Comparison of ENCODE assay signal across 21 mouse cellular contexts in genomic region chr13:8248016-8248667, GRCm38 (mm10). TPM values are rescaled to one million over a fixed set of nuclear protein-coding genes. Genes with fewer than 3 reads are reported as not detected.
A peak's percentile ranks its signal among the peaks of the same experiment; 100 is the strongest.
DNase-seq lines count a peak whose midpoint lies in the region; ATAC-seq lines count a peak whose summit lies in the region.
"Had no signal": no experiment of that assay in that cellular context is flagged by ENCODE, and none has a peak within 500 bp of the region (broad histone marks: within the 10 kb centered on the region; RNA-seq: fewer than 3 reads in every experiment).

No protein-coding gene starts in this region.

- peak; percentile 78 for ATAC-seq in neural tube, embryonic 12.5 days (ENCODE audit: low FRiP score, low read depth)
- ATAC-seq in neural tube, embryonic 15.5 days (ENCODE audit: low FRiP score) = no peak
- 0 out of 2 replicates have a peak, but pooled peaks have one; percentile 24 for ATAC-seq in hindbrain, embryonic 16.5 days
- peak; percentile 54; the same call in 1 of the 2 replicates for ATAC-seq in neural tube, embryonic 14.5 days (ENCODE audit: low read depth)
- ATAC-seq: activated CD4-positive, CD25-positive, alpha-beta regulatory T cell, adult 4 months; forebrain, embryonic 15.5 days; intestine, embryonic 16.5 days had no signal

- DNase-seq in embryo, embryonic 9.5 days (ENCODE audit: extremely low spot score) = peak; percentile 3
- DNase-seq in Muller cell, postnatal 12 days (ENCODE audit: inconsistent ontology term) = no peak
- no peak for DNase-seq in lung, postnatal 14 days
- no peak for DNase-seq in embryonic facial prominence, embryonic 10.5 days (ENCODE audit: low spot score)
- DNase-seq: adrenal gland, postnatal 25 days; cerebellum, adult 2 months; cerebellum, postnatal 14 days; gastrocnemius, postnatal 36 days; heart, adult 11 months; heart, postnatal 4 days had no signal

- no peak overlapping the region for H3K27ac ChIP-seq in neural tube, embryonic 12.5 days
- H3K27ac ChIP-seq in neural tube, embryonic 15.5 days (replicated peaks) = no peak overlapping the region
- no peak overlapping the region for H3K27ac ChIP-seq in hindbrain, embryonic 16.5 days (ENCODE audit: low read depth, low read length)
- no peak overlapping the region for H3K27ac ChIP-seq in neural tube, embryonic 14.5 days (ENCODE audit: low read depth, low read length)
- no peak overlapping the region for H3K27ac ChIP-seq in embryonic facial prominence, embryonic 10.5 days (replicated peaks)
- H3K27ac ChIP-seq: embryonic facial prominence, embryonic 12.5 days; forebrain, embryonic 15.5 days; heart, embryonic 13.5 days had no signal

- H3K9me3 ChIP-seq in neural tube, embryonic 12.5 days = no peaks in the 10 kb centered on the region
- no peaks in the 10 kb centered on the region for H3K9me3 ChIP-seq in neural tube, embryonic 15.5 days (replicated peaks)
- H3K9me3 ChIP-seq in hindbrain, embryonic 16.5 days (ENCODE audit: control insufficient read depth, low read length) = no peaks in the 10 kb centered on the region
- H3K9me3 ChIP-seq in neural tube, embryonic 14.5 days (ENCODE audit: control insufficient read depth, low read length) = no peaks in the 10 kb centered on the region
- H3K9me3 ChIP-seq in embryonic facial prominence, embryonic 10.5 days = no peaks in the 10 kb centered on the region
- H3K9me3 ChIP-seq: embryonic facial prominence, embryonic 12.5 days; forebrain, embryonic 15.5 days; G1E; heart, embryonic 13.5 days had no signal

- WGBS in neural tube, embryonic 12.5 days = 34% methylated on average over 5 of the region's 5 CpGs
- WGBS in neural tube, embryonic 15.5 days = 22% methylated on average over 5 of the region's 5 CpGs
- WGBS in hindbrain, embryonic 16.5 days = 40% methylated on average over 5 of the region's 5 CpGs
- 24% methylated on average over 5 of the region's 5 CpGs for WGBS in neural tube, embryonic 14.5 days
- WGBS in embryonic facial prominence, embryonic 10.5 days = 83% methylated on average over 5 of the region's 5 CpGs

- H3K9ac ChIP-seq in neural tube, embryonic 12.5 days = no peak overlapping the region
- H3K9ac ChIP-seq in neural tube, embryonic 15.5 days (replicated peaks) = no peak overlapping the region
- H3K9ac ChIP-seq in hindbrain, embryonic 16.5 days (ENCODE audit: low read depth, low read length) = no peak overlapping the region
- no peak overlapping the region for H3K9ac ChIP-seq in neural tube, embryonic 14.5 days (replicated peaks; ENCODE audit: low read depth, low read length)
- H3K9ac ChIP-seq: embryonic facial prominence, embryonic 12.5 days; forebrain, embryonic 15.5 days; heart, embryonic 13.5 days had no signal

- H3K4me1 ChIP-seq in neural tube, embryonic 12.5 days = no peaks in the 10 kb centered on the region
- H3K4me1 ChIP-seq in neural tube, embryonic 15.5 days = no peaks in the 10 kb centered on the region
- H3K4me1 ChIP-seq in hindbrain, embryonic 16.5 days (ENCODE audit: control insufficient read depth, insufficient read depth, low read depth, low read length) = no peaks in the 10 kb centered on the region; the same call in 1 of the 2 replicates
- H3K4me1 ChIP-seq in neural tube, embryonic 14.5 days (ENCODE audit: control insufficient read depth, insufficient read depth, low read length) = no peaks in the 10 kb centered on the region
- H3K4me1 ChIP-seq in embryonic facial prominence, embryonic 10.5 days = no peaks in the 10 kb centered on the region
- H3K4me1 ChIP-seq: forebrain, embryonic 15.5 days; heart, embryonic 13.5 days had no signal

- H3K4me2 ChIP-seq in neural tube, embryonic 12.5 days (replicated peaks) = no peak overlapping the region
- no peak overlapping the region for H3K4me2 ChIP-seq in neural tube, embryonic 15.5 days
- no peak overlapping the region for H3K4me2 ChIP-seq in hindbrain, embryonic 16.5 days (ENCODE audit: low read length)
- no peak overlapping the region for H3K4me2 ChIP-seq in neural tube, embryonic 14.5 days (ENCODE audit: low read depth, low read length)
- H3K4me2 ChIP-seq: embryonic facial prominence, embryonic 12.5 days; forebrain, embryonic 15.5 days; heart, embryonic 13.5 days had no signal

- no peaks in the 10 kb centered on the region for H3K27me3 ChIP-seq in neural tube, embryonic 12.5 days (replicated peaks)
- no peaks in the 10 kb centered on the region for H3K27me3 ChIP-seq in neural tube, embryonic 15.5 days (replicated peaks)
- no peaks in the 10 kb centered on the region for H3K27me3 ChIP-seq in hindbrain, embryonic 16.5 days (replicated peaks; ENCODE audit: control insufficient read depth, insufficient read depth, low read length)
- no peaks in the 10 kb centered on the region for H3K27me3 ChIP-seq in neural tube, embryonic 14.5 days (ENCODE audit: control insufficient read depth, insufficient read depth, low read length)
- H3K27me3 ChIP-seq in embryonic facial prominence, embryonic 10.5 days (replicated peaks; ENCODE audit: low read depth, poor library complexity, severe bottlenecking) = no peaks in the 10 kb centered on the region
- H3K27me3 ChIP-seq: embryonic facial prominence, embryonic 12.5 days; forebrain, embryonic 15.5 days; heart, embryonic 13.5 days had no signal

- no peak overlapping the region for H3K4me3 ChIP-seq in neural tube, embryonic 12.5 days
- H3K4me3 ChIP-seq in neural tube, embryonic 15.5 days (replicated peaks) = no peak overlapping the region
- no peak overlapping the region for H3K4me3 ChIP-seq in hindbrain, embryonic 16.5 days (ENCODE audit: low read length)
- no peak overlapping the region for H3K4me3 ChIP-seq in neural tube, embryonic 14.5 days (ENCODE audit: low read depth, low read length)
- no peak overlapping the region for H3K4me3 ChIP-seq in embryonic facial prominence, embryonic 10.5 days
- H3K4me3 ChIP-seq: embryonic facial prominence, embryonic 12.5 days; forebrain, embryonic 15.5 days; heart, embryonic 13.5 days had no signal

- H3K36me3 ChIP-seq in neural tube, embryonic 12.5 days = no peaks in the 10 kb centered on the region
- H3K36me3 ChIP-seq in neural tube, embryonic 15.5 days = no peaks in the 10 kb centered on the region
- H3K36me3 ChIP-seq in hindbrain, embryonic 16.5 days (ENCODE audit: control insufficient read depth, insufficient read depth, low read length) = no peaks in the 10 kb centered on the region
- no peaks in the 10 kb centered on the region for H3K36me3 ChIP-seq in neural tube, embryonic 14.5 days (ENCODE audit: control insufficient read depth, insufficient read depth, low read length)
- no peaks in the 10 kb centered on the region for H3K36me3 ChIP-seq in embryonic facial prominence, embryonic 10.5 days (replicated peaks)
- H3K36me3 ChIP-seq: embryonic facial prominence, embryonic 12.5 days; forebrain, embryonic 15.5 days; G1E; heart, embryonic 13.5 days had no signal

RNA-seq across cellular contexts. Expression of gene Adarb2, which starts 45.5 kb away (rescaled TPM):
- polyA plus RNA-seq in neural tube, embryonic 12.5 days (2016; fragmentation: Nextera tagmentation; extraction: Ambion mirVana) = 11.5 and 12.3 TPM in 2 replicates
- polyA plus RNA-seq in neural tube, embryonic 15.5 days (2015; fragmentation: Nextera tagmentation; extraction: Ambion mirVana) = 19.1 and 24.7 TPM in 2 replicates
- 25.2 and 25.3 TPM in 2 replicates for polyA plus RNA-seq in hindbrain, embryonic 16.5 days (2015; fragmentation: Nextera tagmentation; extraction: Ambion mirVana)
- polyA plus RNA-seq in neural tube, embryonic 14.5 days (2014; fragmentation: Nextera tagmentation; extraction: Ambion mirVana) = 30.1 and 36.7 TPM in 2 replicates
- 2.6 TPM in 2 replicates for polyA plus RNA-seq in embryonic facial prominence, embryonic 10.5 days (2016; fragmentation: Nextera tagmentation; extraction: Ambion mirVana)
- polyA plus RNA-seq: G1E; heart, postnatal 0 days had no signal
